Mouse (Mus musculus) thymus, adult 2 months (tissue): ENCODE measurements around the gene 4930432M17Rik.

Source experiments
- CTCF ChIP-seq: fragments of 200-500 bp; IDR thresholded peaks from 2 replicates; pipeline ENCODE4 v1.5.1; 2012; ENCODE audit warnings: mild to moderate bottlenecking, control low read depth, low read length, moderate library complexity, borderline replicate concordance; ENCODE audit not compliant: control insufficient read depth, poor library complexity, insufficient read depth; ENCODE audit errors: extremely low read depth
- POLR2A ChIP-seq: fragments of 200-500 bp; IDR thresholded peaks from 2 replicates; pipeline ENCODE4 v1.6.1; 2012; ENCODE audit warnings: mild to moderate bottlenecking, low read length, control low read depth, moderate library complexity; ENCODE audit not compliant: control insufficient read depth, poor library complexity, insufficient read depth; ENCODE audit errors: extremely low read depth

DNA sequence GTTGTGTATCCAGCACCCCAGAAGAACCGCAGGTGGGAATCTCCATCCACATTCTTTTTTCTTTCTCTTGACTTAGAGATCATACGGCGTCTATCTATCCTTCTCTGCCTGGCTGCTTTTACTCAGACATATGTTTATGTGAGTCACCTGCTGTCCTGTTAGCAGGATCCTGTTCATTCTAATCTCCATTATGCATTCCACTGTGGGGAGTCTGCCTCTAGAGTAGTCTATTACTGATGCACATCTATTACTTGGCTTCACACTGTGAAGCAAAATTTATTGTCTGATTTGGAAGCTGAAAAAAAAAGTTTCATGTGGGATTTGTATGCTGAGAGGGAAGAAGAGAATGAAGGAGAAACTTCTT lies 33.3 kb downstream of the 4930432M17Rik start:
- TF ChIP-seq CTCF (no peak), POLR2A (no peak)
